Mouse (Mus musculus) CH12.LX (cell line): ENCODE data around the gene Acvr1.

ENCODE experiments used
- CHD2 ChIP-seq: IDR thresholded peaks from 2 replicates; pipeline ENCODE4 v1.6.1; 2011; ENCODE audit warnings: low read length, improper control_type of control experiment
- CTCF ChIP-seq, 2 experiments: IDR thresholded peaks in 1 of 2; conservative IDR thresholded peaks in 1 of 2; 2 replicates each; pipeline ENCODE4 v1.5.1; 2011 to 2012; ENCODE audit warnings: low read depth in 2 of 2, low read length in 2 of 2, improper control_type of control experiment in 1 of 2, inconsistent platforms in 1 of 2, mild to moderate bottlenecking in 1 of 2, moderate library complexity in 1 of 2
- GABPA ChIP-seq: IDR thresholded peaks from 2 replicates; pipeline ENCODE4 v1.6.1; 2012; ENCODE audit warnings: low read depth, low read length, improper control_type of control experiment, inconsistent platforms; ENCODE audit not compliant: insufficient replicate concordance
- MAX ChIP-seq: IDR thresholded peaks from 2 replicates; pipeline ENCODE4 v1.6.1; 2011; ENCODE audit warnings: low read length, improper control_type of control experiment
- NELFE ChIP-seq: IDR thresholded peaks from 2 replicates; pipeline ENCODE4 v1.6.1; 2011; ENCODE audit warnings: low read depth, low read length, improper control_type of control experiment
- POLR2A ChIP-seq: IDR thresholded peaks from 2 replicates; pipeline ENCODE4 v1.6.1; 2011; ENCODE audit warnings: low read depth, mild to moderate bottlenecking, improper control_type of control experiment, low read length
- POLR2AphosphoS2 ChIP-seq: IDR thresholded peaks from 2 replicates; pipeline ENCODE4 v1.6.1; 2011; ENCODE audit warnings: low read depth, low read length, improper control_type of control experiment
- SIN3A ChIP-seq: IDR thresholded peaks from 2 replicates; pipeline ENCODE4 v1.6.1; 2012; ENCODE audit warnings: low read length, improper control_type of control experiment, inconsistent platforms
- SMC3 ChIP-seq: IDR thresholded peaks from 2 replicates; pipeline ENCODE4 v1.6.1; 2011; ENCODE audit warnings: low read depth, low read length, improper control_type of control experiment
- USF1 ChIP-seq: IDR thresholded peaks from 2 replicates; pipeline ENCODE4 v1.6.1; 2014; ENCODE audit warnings: low read depth, mild to moderate bottlenecking, inconsistent platforms, low read length, improper control_type of control experiment
- ZC3H11A ChIP-seq: IDR thresholded peaks from 2 replicates; pipeline ENCODE4 v1.6.1; 2012; ENCODE audit warnings: low read depth, mild to moderate bottlenecking, inconsistent platforms, low read length, improper control_type of control experiment
- ZMIZ1 ChIP-seq: IDR thresholded peaks from 2 replicates; pipeline ENCODE4 v1.6.1; 2012; ENCODE audit warnings: low read depth, mild to moderate bottlenecking, inconsistent platforms, low read length, improper control_type of control experiment

GRCm38 (mm10) chr2:58597556-58597955 is 30.6 kb upstream of the Acvr1 start:
- no peak for TF ChIP-seq USF1
- no peak for TF ChIP-seq MAX
- TF ChIP-seq POLR2A: no peak
- TF ChIP-seq SIN3A: no peak
- TF ChIP-seq SMC3: no peak
- TF ChIP-seq CHD2: no peak
- no peak for TF ChIP-seq CTCF (conservative IDR thresholded peaks at IDR 0.05 in 1 of 2, IDR thresholded peaks at IDR 0.05 in 1 of 2; ENCODE audit: low read depth in 2 of 2, low read length in 2 of 2)
- TF ChIP-seq ZC3H11A: no peak
- TF ChIP-seq POLR2AphosphoS2: no peak
- no peak for TF ChIP-seq NELFE
- no peak for TF ChIP-seq GABPA
- no peak for TF ChIP-seq ZMIZ1
